Mouse (Mus musculus): ENCODE results near the gene Dpep3.

Gene Dpep3

GRCm38 (mm10) chr8:105988546-105988945, 9.3 kb upstream of the Dpep3 start:
- in situ Hi-C loops (cut with MboI; ENCODE audit: unreplicated experiment in 2 of 2), result loop anchor here (5.0 to 25.0 kb wide), 3 partner anchors 34 to 424 kb away; partner anchors contain the start of gene Zfp90 (in 1 of the 2)

DNA sequence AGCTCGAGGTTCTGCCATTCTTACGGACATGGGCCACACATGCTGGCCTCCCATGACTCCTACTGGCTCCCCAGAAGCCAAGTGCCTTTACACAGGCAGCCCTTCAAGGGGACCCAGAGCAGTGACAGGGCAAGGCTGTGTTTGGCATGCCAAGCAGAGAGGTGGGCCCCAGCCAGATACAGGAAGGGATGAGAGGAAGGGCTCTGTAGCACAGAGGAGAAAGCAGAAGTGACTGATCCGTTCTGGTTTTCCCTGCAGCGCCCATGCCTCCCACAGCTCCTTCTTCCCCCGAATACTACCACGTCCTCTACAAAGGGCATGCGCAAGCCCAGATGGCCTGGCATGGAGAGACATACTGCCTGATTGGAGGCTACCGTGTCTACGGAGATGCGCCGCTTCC, 4.2 kb upstream of the Dpep3 start:
- in situ Hi-C loops (cut with MboI; ENCODE audit: unreplicated experiment in 2 of 2), result loop anchor here in 1 of 2 experiments (5.0 to 25.0 kb wide), 2 partner anchors 41 to 429 kb away; partner anchors contain the start of genes Lcat and Zfp90

GRCm38 (mm10) chr8:105981146-105981545, 1.9 kb upstream of the Dpep3 start:
- in situ Hi-C loops (cut with MboI; ENCODE audit: unreplicated experiment in 2 of 2), result loop anchor here in 1 of 2 experiments (5.0 to 25.0 kb wide), 2 partner anchors 39 to 431 kb away; partner anchors contain the start of genes Lcat and Zfp90

DNA sequence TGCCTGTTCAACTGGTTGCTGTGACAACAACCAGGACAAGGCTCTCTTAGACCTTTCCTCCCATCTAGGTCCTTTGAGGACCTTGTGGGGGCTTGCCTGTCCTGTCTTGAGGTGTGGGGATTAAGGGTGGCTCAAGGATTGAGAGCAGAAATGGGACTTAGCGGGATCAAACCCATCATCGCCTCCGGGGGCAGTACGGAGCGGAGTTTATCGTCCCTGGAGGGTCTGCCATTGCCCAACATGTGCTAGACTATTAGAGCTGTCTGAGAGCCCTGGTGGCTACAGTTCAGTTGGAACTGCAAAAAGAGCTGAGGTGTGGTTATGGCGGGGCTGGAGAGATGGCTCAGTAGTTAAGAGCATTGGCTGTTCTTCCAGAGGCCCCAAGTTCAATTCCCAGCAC, 3.9 kb downstream of the Dpep3 start:
- in situ Hi-C loops (cut with MboI; ENCODE audit: unreplicated experiment in 2 of 2), result loop anchor here (5.0 to 25.0 kb wide), 2 partner anchors 33 to 437 kb away; partner anchors contain the start of genes Lcat (in 1 of the 2) and Zfp90 (in 1 of the 2)

DNA sequence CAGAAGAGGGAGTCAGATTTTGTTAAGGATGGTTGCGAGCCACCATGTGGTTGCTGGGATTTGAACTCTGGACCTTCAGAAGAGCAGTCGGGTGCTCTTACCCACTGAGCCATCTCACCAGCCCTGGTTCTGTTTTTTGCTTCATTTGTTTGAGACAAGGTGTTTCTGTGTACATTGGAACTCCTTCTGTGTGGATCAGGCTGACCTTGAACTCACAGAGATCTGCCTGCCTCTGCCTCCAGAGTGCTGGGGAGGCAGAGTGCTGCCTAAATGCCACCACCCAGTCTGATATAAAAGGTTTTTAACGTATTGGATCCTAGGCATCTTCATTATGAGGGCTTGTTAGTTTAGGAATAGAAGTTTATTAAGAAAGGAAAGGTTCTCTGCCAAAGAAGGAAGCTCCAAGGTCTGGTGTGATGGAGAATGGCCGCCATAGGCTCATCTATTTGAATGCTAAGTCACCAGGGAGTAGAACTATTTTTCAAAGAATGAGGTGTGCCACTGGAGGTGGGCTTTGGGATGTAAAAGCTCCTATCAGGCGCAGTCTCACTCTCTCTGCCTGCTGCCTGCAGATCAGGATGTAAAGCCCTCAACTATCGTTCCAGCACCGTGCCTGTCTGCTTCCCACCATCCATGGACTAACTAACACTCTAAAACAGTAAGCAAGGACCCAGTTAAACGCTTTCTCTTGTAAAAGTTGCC, 8.1 kb downstream of the Dpep3 start:
- in situ Hi-C loops (cut with MboI; ENCODE audit: unreplicated experiment in 2 of 2), result loop anchor here (25.0 kb wide), 2 partner anchors 416 to 691 kb away; no protein-coding TSS in a partner anchor

DNA sequence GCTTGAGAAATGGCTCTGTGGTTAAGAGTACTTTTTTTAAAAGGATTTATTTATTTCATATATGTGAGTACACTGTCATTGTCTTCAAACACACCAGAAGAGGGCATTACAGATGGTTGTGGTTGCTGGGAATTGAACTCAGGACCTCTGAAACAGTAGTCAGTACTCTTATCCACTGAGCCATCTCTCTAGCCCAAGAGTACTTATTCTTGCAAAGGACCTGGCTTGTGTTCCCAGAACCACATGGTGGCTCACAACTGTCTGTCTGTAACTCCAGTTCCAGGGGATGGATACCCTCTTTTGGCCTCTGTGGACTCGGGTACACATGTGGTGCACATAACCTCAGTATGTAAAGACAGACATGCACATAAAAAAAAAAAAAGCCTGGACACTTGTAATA, 9.9 kb downstream of the Dpep3 start:
- in situ Hi-C loops (cut with MboI; ENCODE audit: unreplicated experiment in 2 of 2), result loop anchor here (25.0 kb wide), 2 partner anchors 418 to 693 kb away; no protein-coding TSS in a partner anchor

GRCm38 (mm10) chr8:105966692-105967311, 12.4 kb downstream of the Dpep3 start:
- in situ Hi-C loops (cut with MboI; ENCODE audit: unreplicated experiment in 2 of 2), result loop anchor here (25.0 kb wide), 2 partner anchors 420 to 695 kb away; no protein-coding TSS in a partner anchor

DNA sequence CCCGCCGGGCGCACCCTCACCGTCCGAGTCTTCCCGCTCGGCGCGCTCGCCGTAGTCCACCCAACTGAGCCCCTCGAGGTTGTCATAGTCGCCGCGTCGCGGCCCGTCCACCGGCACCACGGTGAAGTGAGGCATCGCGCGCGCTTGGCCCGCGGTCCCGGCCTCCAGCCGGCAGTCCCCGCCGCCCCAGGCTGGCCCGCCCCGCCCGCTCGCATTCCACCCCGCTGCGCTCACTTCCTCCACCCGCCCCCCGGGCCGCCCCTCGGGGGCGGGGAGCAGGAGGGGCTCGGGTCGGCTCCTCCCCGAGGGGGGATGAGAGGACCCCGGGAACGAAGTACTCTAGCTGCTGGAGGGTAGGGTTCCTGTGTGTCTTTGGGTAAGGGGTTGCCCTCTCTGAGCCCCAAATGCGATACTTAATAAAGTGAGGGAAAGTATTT, 13.3 kb downstream of the Dpep3 start, which contains the start of gene Slc12a4:
TSS of gene Slc12a4 (minus strand) at position 193 of the 437 bp plus-strand sequence.
- in situ Hi-C loops (cut with MboI; ENCODE audit: unreplicated experiment in 2 of 2), result loop anchor here (25.0 kb wide), 2 partner anchors 421 to 696 kb away; no protein-coding TSS in a partner anchor

GRCm38 (mm10) chr8:105965266-105965904, 13.8 kb downstream of the Dpep3 start:
- in situ Hi-C loops (cut with MboI; ENCODE audit: unreplicated experiment in 2 of 2), result loop anchor here (25.0 kb wide), 2 partner anchors 422 to 697 kb away; no protein-coding TSS in a partner anchor

GRCm38 (mm10) chr8:105964506-105965265, 14.5 kb downstream of the Dpep3 start:
- in situ Hi-C loops (cut with MboI; ENCODE audit: unreplicated experiment in 2 of 2), result loop anchor here (25.0 kb wide), 2 partner anchors 423 to 698 kb away; no protein-coding TSS in a partner anchor

DNA sequence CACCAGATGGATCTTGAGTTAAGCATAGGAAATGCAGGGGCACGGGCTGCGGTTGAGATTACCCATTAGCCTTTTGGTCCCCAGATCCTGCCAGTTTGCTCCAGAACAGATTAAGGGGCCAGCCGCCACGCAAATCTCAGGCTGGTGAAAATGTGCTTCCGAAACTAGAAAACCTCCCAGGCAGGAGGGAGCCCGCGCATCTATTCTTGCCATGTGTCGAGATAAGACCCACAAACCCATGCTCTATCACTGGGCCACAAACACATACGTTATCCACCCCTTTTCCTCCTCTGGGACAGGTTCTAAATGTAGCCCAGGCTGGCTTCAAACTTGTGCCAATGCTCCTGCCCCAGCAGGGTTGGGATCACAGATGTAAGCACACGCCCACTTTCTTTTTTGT, 17.7 kb downstream of the Dpep3 start:
- in situ Hi-C loops (cut with MboI; ENCODE audit: unreplicated experiment in 2 of 2), result loop anchor here (25.0 kb wide), 2 partner anchors 426 to 701 kb away; no protein-coding TSS in a partner anchor

- in situ Hi-C loops (cut with MboI; ENCODE audit: unreplicated experiment in 2 of 2), result loop anchor here (25.0 kb wide), 2 partner anchors 426 to 701 kb away; no protein-coding TSS in a partner anchor
Measured at GRCm38 (mm10) chr8:105961101-105961500, 18.1 kb downstream of the Dpep3 start.

GRCm38 (mm10) chr8:105959350-105959749, 19.9 kb downstream of the Dpep3 start:
- in situ Hi-C loops (cut with MboI; ENCODE audit: unreplicated experiment in 2 of 2), result loop anchor here (25.0 kb wide), 2 partner anchors 428 to 703 kb away; no protein-coding TSS in a partner anchor

DNA sequence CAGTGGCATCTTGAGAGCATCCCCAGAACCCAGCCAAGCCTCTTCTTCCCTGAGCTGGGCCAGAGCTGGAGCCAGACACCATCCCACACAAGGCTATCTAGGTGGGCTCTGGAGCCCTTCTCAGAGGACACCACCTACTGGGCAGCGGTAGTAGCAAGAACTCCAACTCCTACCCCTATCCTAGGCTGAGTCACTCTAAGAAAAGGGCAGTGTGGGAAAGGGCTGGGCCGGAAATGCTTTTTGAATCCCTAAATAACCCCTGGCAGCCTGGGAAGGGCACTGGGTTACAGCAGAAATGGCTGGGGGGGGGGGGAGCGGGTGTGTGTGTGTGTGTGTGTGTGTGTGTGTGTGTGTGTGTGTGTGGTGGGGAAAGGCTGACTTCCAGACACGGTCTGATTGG, 21.4 kb downstream of the Dpep3 start:
- in situ Hi-C loops (cut with MboI; ENCODE audit: unreplicated experiment in 2 of 2), result loop anchor here (25.0 kb wide), 2 partner anchors 429 to 704 kb away; no protein-coding TSS in a partner anchor

GRCm38 (mm10) chr8:105956556-105956955, 22.7 kb downstream of the Dpep3 start:
- in situ Hi-C loops (cut with MboI; ENCODE audit: unreplicated experiment in 2 of 2), result loop anchor here (25.0 kb wide), 2 partner anchors 431 to 706 kb away; no protein-coding TSS in a partner anchor

DNA sequence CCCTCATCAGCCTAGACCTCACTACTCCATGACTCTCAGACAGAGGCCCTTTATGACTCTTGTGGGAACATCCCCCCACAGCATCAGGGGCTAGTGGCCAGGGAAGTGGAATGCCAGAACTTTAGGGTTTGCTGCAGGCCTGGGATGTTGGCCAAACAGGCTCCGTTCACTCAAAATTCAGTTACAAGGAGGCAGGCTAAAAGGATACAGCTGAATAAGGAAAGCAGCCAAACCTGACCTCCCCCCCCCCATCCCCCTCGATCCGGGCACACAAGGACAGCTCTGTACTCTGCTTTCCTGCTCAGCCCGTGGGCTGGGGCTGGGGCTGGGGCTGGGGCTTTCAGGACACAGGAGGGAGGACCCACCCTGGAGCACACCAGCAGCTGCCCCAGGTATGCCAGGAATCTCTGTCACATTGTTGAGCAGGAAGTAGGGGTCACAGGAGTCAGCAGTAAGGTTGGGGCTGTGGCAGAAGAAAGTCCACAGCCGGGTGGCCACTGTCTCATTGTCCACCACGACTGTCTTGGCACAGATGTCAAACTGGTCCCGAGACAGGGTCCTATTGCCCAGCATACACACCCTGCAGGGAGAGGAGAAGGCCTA, 28.1 kb downstream of the Dpep3 start:
- in situ Hi-C loops (cut with MboI; ENCODE audit: unreplicated experiment in 2 of 2), result loop anchor here (25.0 kb wide), 2 partner anchors 436 to 711 kb away; no protein-coding TSS in a partner anchor

GRCm38 (mm10) chr8:105949350-105949749, 29.9 kb downstream of the Dpep3 start:
- in situ Hi-C loops (cut with MboI; ENCODE audit: unreplicated experiment in 2 of 2), result no loop called here

GRCm38 (mm10) chr8:105943321-105943739, 35.9 kb downstream of the Dpep3 start, which contains the start of gene Lcat:
Gene Lcat (minus strand): TSS chr8:105943382.
- in situ Hi-C loops (cut with MboI; ENCODE audit: unreplicated experiment in 2 of 2), result loop anchor here (5.0 kb wide), 2 partner anchors 34 to 39 kb away; partner anchors contain the start of gene Dpep3 (in 1 of the 2)

- in situ Hi-C loops (cut with MboI; ENCODE audit: unreplicated experiment in 2 of 2), result loop anchor here (5.0 kb wide), 2 partner anchors 35 to 40 kb away; partner anchors contain the start of gene Dpep3 (in 1 of the 2)
Measured at GRCm38 (mm10) chr8:105942542-105942941, 36.7 kb downstream of the Dpep3 start.
